Mouse (Mus musculus) cerebellum, postnatal 14 days (tissue): ENCODE results near the gene Mrpl34.

Experiments used
- DNase-seq, 2 experiments: peaks; one replicate each; pipeline ENCODE4 v3.0.0; 2021; ENCODE audit warnings: mixed read lengths in 2 of 2

Gene Mrpl34

DNA sequence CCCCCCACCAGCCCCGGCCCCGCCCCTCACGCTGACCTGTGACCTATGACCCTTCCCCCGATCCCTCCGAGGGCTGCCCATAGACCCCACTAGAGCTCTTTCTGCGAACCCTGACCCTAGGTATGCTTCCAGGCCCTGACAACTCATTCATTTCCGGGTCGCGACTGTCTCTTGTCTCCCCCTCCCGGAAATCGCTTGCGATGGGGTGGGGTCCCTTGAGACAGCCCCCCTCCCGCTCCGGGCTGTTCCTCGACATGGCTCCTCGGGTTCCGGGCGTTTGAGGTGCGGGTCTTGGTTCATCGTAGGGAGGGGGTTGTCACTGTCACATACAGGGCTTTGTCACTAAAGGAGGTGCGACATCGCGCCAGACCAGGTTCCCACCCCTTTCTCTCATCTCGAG, 4.7 kb downstream of the Mrpl34 start:
- DNase-seq: peak; percentile 64 to 74

DNA sequence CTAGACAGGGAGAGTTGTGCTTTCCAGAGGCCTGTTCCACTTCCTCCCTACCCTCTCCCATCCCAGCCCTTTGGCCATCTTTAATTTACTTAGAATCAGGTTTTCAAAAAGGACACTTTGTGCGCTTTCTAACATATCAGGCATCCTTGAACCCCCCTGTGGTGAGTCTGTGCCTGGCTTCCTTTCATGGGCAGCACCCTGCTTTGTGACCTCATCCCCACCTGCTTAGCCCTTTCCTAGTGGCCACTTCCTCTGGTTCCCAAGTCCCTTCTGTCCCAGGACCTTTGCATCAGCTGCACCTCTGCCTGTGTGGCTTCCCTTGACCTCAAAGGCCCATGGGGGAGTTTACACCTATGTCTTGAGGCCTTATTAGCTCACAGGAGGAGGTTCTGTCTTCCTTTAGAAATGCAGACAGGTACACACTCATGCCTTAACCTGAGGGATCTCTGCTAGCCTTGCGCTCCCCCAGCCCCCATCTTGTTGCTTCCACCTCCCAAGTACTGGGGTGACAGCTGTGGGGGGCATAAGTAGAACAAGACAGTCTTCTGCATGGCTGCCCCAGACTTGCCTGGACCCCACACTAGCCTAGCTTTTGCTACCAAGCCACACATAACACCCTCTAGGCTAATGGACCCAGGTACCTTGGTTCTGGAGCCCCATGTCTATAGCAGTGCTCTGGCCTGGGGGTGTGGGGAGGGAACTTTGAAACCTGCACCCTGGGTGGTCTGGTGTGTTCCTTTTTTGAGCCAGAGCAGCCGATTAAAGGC, 5.6 kb downstream of the Mrpl34 start:
- DNase-seq: peak in 1 of 2 experiments; percentile 30

DNA sequence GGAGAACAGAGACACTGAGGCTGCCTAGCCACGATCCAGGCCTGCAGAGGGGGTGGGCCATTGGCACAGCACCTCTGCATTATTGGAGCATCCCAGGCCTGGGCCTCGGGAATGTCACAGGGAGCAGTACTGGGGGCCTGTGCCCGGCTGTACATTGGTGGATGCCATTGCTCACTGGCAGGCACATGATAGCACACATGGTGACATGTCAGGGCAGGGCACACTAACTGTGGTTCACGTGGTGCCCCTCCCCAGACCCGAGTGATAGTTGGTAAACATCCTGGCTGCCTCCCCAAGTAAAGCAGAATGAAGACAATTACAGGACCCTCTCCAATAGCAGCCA, 6.1 kb downstream of the Mrpl34 start:
- DNase-seq: no peak

DNA sequence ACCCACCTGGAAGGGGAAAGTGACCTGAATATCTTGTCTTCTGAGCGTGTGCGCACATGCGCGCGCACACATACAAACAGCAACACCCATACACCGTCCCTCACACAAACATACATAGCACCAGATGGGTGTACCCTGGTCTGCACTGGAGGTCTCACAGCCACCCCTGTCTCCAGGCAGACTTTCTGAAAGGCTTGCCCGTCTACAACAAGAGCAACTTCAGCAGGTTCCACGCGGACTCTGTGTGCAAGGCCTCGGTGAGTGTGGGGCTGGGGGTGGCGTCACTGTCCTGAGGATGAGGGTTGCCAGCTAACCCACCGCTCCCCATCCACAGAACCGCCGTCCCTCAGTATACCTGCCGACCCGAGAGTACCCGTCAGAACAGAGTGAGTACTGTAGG, 7.1 kb downstream of the Mrpl34 start:
- no peak for DNase-seq

DNA sequence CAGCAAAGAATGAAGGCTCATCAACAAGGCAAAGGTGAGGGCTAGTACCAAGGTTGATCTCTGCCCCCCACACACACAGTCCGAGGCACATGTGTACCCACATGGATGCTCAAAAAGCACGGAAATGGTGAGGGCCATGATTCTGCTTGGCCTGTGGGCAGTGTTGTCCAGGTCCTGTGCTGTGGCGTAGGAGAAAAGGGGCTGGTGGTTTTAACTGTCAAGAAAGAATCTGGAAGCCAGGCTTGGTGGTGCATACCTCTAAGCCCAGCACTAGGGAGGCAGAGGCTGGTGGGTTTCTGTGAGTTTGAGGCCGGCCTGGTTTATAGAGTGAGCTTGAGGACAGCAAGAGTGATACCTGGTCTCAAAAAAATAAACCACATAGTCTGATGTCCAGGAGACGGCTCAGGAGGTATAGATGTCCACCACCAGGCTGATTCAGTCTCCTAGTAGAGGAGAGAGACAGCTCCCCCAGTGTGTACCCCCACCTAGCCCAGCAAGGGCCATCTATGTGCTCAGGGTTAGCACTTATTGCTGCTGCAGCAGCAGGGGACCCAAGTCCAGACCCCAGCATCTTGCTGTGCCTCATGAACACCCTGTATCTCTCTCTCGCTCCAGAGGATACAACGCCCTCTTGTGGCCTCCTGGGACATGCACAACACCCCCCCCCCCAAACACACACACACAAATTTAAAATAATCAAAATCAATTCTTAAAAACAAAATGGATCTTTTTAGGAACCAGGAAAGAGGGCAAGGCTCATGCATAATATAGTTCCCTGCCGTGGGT, 8.0 kb downstream of the Mrpl34 start:
- peak in 1 of 2 experiments; percentile 48 for DNase-seq

DNA sequence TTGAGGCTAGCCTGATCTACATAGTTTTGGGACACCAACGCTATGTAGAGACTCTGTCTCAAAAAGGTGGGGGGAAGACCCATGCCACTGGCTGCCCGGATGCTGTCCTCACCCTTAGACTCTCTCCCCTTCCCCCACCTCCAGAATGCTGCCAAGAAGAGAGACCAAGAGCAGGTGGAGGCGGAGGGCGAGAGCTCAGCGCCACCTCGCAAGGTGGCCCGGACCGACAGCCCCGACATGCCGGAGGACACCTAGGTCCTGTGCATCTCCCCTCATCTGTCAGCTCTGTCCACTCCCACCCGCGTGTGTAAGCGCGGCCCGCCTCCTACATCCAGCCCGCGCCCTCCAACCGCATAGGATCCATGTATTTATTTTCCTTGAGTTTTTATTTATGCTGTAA, 9.6 kb downstream of the Mrpl34 start:
- DNase-seq: no peak

DNA sequence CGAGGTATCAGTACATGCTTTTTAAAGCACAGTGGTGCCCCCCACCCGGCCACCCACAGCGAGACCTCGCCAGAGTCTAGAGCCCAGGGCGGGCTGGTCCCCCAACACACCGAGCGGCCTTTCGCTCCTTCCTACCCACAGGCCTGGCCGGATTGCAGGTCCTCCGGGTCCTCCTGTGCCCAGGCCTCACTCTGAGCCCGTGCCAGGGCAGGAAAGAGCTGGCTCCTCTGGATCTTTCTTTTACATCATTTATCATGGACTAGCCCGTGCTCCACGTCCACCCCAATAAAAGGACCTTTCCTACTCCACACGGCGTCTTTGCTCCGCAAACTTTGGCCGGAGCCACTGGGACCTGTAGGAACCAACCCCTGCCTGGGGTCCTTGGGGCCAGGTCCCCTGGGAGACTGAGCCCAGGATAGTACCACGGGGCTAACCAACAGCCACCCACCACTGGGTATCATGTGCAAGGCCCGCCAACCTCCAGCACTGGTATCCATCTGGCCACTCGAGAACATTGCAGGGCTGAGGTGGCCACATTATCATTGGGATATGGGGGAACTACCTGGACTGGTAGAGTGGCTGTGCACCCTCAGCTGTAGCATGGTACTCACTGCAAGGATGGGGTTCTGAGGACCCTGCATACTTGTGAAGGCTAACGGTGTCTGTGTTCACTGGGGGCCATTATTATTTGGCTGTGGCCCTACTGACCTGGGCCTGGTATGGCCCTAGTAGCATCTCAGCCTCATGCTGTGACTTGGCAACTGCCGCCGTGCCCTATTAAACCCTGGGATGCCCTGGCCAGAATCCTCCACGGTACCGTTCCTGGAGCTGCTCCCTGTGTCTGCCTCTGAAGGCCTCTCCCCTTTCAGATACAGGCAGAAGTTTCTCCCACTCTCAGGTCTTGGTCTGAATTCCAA, 10.3 kb downstream of the Mrpl34 start:
- DNase-seq: peak; percentile 62 to 67

DNA sequence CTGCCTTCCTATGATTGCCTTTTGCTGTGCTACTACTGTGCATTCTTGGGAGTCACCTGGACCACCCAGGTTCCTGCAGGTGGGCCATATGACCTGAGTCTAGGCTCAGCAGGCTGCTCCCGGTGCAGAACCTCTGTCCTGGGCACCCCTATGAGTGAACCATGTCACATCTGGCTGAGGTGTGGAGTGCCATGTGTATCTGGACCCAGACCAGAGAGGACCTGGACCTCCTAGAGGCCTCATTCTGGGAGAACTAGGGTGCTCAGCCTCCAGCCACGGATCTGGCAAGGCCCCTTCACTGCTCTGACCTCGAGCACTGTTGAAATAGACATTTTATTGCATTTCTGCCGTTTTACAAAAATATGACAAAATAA, 10.9 kb downstream of the Mrpl34 start:
- peak in 1 of 2 experiments; percentile 49 for DNase-seq

DNA sequence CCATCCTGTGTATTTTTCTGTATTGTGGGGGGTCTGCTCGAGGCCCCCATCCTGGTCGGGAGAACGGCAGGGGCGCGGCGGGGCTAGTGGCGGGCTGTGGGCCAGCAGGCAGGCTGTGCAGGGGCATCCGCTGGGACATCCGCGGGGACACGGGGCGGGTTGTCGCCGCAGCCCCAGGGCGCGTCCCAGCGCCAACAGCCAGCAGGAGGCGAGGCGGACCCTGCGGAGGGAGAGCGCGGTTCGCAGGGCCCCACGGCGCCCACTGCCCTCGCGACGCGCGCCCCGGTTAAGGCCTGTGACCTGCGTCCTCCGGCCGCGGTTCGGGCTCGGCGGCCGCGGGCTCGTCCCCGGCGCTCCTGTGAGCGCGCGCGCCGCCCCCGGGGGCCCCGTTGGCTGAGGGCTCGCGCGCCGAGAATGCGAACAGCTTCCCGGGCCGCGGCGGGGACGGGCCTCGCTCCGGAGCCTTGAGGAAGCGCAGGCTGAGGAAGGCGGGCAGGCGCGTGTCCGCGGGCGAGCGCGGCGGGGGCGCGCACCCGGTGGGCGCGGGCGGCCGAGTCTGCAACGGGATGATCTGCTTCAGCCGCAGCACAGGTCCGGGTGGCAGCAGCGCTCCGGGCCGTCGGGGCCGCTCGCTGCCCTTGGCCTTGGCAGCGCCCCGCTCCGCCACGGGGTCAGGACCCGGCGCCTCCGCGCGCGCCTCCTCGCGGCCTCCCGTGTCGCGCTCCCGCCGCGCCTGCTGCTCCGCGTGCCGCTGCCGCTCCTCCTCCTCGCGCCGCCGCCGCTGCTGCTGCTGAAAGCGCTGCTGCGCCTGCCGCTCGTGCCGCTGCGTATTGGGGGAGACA, 11.6 kb downstream of the Mrpl34 start:
- DNase-seq: peak; percentile 90 to 91

DNA sequence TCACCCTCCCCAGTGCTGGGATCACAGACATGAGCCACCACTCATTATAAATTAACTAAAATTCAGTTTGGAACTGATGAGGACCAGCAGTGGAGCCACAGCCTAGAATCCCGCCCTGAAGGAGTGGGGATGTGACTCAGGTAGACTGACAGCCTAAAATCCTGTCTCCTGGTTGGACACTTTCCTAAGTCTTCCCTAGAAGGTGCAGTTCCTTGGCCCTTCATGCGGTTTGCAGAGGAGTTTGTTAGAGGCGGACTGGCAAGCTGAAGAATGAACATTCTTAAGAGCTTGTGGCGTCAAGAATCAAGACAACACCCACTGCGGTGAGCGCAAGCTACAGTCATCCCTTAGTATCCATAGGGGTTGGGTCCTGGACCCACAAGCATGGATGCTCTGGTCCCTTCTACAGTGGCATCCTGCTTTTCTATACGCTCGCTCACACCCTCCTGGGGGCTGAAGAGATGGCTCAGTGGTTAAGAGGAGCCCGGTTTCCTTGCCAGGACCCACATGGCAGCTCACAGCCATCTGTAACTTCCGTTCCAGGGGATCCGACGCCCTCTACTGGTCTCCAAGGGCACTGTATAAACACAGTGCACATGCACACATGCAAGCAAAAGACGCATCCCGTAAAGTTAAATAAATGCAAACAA, 12.6 kb downstream of the Mrpl34 start:
- DNase-seq: peak; percentile 67 to 83

DNA sequence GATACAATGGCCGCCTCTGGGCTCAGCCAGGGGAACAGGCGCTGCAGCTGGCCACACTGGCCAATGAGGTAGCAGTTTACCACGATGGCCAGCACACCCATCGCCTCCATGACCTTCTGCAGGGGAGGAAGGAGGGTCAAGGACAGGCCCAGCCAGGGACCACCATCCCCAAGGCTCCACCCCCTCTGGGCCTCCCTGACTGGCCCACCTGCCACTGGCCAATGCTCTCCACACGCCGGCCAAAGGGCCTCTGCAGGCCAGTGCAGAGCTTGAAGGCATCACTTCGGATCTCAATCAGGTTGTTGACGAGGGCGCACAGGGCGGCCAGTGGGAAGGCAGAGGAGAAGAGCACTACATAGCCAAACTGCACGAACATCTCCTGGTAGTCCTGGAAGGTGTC, 14.2 kb downstream of the Mrpl34 start:
- DNase-seq: no peak

DNA sequence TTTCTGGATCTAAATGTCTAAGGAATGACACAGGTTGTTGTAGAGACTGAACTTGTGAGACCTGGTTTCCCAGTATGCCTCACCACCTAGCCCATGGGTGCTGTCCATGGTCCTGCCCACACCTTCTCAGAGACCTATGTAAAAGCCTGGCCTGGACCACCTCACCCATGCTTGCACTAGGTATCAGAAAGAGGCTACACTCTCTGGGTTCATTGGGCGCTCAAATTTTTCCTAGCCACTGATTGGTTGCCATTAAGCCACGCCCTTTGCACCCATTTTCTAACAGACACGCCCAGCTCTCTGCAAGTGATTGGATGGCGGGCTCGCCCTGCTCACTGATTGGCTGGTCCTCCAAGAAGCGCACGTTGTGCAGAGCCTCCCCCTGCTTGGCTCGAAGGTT, 19.2 kb downstream of the Mrpl34 start:
- peak in 1 of 2 experiments; percentile 45 for DNase-seq

DNA sequence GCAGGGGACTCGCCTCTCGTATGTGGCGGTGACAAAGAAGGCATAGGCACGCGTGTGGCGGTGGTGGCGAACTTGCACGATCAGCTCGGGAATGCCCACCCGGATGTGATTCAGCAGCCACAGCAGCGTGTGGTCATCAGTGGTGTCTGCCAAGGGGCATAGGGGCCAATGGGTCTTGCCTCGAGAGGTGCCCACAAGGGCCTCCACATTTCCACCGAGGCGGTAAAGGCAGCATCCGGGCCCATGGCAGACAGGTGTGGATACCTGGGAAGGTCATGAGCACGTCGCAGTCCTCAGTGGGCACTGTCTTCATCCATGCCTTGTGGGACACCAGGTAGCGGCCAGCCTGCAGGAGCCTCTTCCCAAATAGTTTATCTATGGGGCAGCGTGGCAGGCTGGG, 20.0 kb downstream of the Mrpl34 start:
- DNase-seq: no peak

DNA sequence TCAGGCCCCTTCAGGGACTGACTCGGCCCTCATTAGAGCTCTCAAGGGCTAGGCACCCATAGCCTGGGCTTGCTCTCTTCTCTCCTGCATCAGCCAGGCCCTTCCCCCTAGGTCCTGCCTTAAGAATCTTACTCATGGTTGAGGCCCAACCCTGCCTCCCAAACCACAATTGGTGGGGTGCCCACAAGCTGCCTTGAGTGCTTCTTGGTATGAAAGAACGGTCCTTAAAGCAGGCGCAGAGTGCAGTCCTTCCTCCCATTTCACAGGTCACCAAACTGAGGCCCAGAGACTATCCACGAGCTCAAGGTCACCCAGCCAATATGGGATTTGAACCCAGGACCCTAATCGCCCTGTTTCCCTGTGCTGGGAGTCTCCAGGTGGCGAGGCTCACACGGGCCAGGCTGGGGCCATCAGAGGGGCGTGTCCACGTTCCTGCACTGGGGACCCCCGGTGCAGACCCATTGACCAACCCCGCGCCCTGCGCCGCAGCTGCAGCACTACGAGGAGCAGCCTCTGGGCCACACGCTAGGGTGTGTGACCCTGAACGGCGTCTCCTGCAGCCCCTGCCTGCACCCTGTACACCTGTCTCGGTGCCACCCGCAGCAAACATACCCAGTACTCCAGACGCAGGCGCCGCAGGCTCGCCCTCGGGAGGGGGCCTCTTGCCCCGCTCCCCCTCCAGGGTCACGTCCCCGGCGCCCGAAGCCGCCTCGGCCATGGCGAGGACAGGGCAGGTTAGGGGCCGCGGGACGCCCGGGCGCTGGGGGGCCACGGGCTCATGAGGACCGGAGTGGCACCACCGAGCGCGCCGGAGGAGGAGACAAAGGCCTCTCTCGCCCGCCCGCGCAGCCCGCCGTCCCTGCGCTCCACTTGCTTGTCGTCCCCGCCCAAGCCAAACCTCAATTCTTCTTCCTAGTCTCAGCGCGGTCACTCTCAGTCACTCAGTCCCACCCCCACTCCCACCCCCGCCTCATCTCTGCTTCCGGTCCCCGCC, 20.7 kb downstream of the Mrpl34 start, which contains the start of gene Ano8:
Gene Ano8, minus strand, starts transcription at position 822 of the 994 bp plus-strand sequence.
- DNase-seq: peak; percentile 90 to 91

DNA sequence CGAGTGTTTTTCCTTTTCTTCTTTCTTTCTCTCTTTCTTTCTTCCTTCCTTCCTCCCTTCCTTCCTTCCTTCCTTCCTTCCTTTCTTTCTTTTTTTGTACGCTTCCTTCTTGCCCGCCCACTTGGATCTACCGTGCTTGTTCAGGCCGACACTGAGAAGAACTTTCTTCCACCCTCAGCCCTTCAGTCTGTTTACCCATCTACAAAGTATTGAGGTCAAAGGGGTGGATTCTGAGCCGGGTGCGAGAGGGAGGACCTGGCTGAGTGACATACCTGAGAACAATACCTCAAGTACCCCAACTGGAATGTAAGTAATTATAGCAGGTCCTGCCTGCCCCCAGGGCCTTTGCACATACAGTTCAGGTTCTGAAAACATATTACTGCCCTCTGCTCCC, 21.4 kb downstream of the Mrpl34 start:
- no peak for DNase-seq

DNA sequence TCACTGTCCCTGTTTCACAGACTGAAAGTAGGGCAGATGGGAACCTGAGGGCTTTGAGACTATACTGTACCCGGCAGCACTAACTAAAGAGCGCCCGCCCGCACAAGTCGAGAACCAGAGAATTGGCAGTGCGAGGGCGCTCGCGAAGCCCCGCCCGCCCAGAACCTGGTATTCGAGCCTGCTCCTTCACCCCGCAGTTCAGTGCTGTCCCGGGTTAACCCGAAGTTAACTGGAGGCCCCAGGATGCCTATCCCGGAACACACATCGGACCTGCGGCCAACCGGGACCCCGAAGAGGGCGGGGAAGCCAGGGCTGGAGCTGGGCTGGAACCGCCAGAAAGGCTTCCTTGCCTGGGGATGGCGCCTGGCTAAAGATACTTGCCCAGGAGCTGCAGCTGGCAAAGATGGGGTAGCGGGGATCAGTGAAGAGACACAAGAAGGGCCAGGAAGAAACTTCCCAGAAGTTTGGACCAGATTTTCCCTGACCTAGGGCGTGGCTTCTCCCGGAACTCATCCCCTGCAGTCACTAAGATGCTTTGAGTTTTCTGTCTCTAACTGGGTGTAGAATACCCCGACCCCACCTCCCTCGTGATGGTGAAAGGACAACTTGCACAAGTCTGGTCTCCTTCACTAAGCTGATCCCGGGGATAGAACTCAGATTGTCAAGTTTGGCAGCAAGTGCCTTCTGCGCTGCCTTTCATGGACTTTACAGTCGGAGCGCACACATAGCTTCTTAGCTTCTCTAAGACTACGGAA, 23.1 kb downstream of the Mrpl34 start, which contains the start of gene Gtpbp3:
Gene Gtpbp3, plus strand, starts transcription at position 413 of the 755 bp plus-strand sequence.
- DNase-seq: peak; percentile 79 to 83

DNA sequence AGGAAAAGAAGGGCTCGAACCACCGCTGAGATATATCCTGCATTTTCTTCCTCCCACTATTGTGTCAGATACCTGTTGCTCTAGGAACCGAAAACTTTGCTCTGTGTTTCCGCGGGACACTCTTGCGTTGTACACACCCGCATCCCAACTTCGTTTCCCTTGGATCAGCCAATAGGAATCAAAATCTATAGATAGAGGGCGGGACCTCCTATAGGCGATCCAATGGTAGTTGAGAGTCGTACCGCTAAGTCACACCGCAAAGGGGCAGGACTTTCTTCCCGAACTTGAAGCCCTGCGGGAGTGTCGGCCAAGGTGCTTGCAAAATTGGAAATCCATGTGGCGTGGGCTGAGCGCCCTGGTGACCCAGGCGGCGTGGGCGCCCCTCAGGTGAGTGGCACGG, 23.7 kb downstream of the Mrpl34 start:
- DNase-seq: peak; percentile 90 to 92

DNA sequence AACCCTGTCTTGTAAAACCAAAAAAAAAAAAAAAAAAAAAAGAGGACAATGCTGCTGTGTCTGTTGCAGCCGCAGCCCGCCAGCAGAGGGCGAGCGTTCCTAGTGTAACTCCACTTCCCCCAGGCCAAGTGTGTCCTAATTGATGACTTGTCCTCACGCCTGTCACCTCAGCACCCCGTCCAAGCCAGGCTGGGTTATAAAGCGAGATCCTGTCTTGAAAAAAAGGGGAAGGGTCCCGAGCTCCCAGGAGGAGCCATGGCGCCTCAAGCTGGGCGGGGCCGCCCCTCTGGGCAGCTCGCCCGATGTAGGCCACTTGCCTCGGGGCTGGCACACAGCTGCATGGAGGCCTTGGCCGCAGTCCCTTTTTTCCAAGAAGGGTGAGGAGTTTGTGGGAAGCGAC, 30.3 kb downstream of the Mrpl34 start:
- peak; percentile 90 to 94 for DNase-seq

DNA sequence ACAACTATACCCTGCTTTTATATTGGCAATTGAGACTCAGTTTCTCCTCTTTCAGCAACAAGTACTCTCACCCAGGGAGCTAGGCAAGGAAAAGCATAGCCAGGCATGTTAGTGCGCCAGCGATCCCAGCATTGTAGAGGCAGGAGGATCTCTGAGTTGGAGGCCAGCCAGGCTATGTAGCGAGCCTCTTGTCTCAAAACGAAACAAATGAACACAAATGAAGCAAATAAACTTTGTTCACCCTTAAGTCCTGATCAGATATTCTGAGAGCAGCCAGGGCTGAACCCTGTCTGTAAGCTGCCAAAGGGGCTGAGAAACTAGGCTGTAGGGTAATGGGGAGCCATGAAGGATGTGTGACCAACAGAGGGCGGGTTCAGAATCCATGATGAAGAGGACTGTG, 31.1 kb downstream of the Mrpl34 start:
- no peak for DNase-seq
